Mouse (Mus musculus): Measurements from ENCODE around the gene Arfgap1.

- no peak for TF ChIP-seq POLR2A (IDR thresholded peaks at IDR 0.05; ENCODE audit: extremely low read depth, insufficient read depth, low read length)
- TF ChIP-seq CTCF (IDR thresholded peaks at IDR 0.05; ENCODE audit: low read depth, low read length), result no peak
These were observed 29.9 kb downstream of the Arfgap1 start for GRCm38 (mm10) chr2:180996905-180997304.

Data from liver, adult 2 months (tissue).